Mouse (Mus musculus): ENCODE measurements around the gene Harbi1.
A peak's percentile ranks its signal among the peaks of the same experiment; 100 is the strongest.

The Harbi1 gene

DNA sequence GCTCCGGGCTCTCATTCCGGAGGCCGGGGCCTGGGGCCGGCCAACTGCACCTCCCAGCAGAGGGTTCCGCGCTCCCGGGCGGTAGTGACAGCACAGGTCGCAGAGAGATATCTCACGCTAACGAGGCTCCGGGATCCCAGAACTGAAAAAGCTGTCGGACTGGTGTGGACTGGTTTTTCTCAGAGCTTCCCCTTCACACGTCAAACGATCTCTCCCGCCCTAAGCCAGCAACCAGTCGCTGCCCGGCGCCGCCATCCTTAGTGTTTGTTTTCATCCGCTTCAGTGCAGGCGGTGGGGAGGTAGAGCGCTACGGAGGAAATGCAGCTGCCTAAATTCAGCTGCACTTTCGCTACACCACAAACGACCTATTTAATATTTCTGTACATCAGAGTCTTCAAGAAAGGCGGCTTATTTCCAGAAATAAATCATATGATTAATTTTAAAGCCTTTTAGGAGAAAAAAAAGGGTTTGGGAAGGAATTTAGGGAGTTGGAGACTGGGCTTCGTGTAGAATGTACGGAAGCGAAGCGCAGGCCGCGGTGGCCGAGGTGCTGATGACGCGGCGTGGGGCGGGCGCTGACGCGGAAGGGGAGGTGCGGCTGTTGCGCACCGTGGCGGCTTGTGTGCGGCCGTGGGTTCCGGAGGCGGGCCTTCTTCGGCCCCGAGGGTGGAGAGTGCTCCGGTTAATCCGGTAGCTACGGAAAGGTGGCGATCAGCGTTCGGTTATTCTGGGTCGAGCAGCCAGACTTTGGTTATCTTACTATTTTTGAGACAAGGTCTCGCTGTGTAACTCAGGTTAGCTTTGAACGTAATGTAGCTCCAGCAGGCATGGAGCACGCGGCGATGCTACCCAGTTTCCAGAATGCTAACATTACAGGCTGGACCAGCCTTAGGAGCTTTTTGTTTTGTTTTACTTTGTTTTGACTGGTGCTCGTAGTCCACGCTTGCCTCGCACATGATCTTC is at the start of gene Harbi1, which contains the start of gene Atg13:
Gene Harbi1 (plus strand): TSS at position 581 of the 963 bp plus-strand sequence.
Gene Atg13 (minus strand): TSS at position 305 of the 963 bp plus-strand sequence.
- DNase-seq (ENCODE audit: extremely low spot score), result peak; percentile 93

DNA sequence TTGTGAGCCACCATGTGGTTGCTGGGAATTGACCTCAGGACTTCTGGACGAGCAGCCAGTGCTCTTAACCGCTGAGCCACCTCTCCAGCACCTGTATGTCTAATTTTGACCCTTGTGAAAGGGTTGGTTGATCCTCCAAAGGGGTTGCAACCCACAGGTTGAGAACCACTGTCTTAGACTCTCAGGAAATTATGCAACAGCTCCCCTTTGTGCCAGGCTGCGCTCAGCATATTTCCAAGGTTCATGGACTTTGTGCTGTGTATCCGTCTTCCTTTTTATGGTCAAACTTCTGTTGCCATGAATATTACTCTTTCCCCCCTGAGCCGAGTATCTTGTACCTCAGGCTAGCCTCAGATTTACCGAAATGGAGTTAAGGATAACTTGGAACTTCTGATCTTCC is 49.7 kb upstream of the Harbi1 start:
- DNase-seq (ENCODE audit: extremely low spot score), result no peak

DNA sequence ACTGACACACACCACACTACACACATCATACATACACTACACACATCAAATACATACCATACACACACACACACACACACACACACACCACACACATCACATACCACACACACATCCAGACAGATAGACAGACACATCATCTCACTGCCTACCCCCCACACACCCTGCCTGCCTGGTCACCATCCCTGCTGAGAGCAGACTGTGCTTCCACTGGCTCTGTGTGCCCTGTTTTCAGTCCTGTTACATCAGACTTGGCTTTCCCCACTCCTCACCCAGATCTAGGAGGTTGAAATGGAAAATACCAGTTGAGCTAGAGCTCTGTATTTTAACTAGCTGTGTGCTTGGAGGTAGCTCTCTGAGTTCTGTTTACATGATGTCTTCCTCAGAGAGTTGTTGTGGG is 45.9 kb upstream of the Harbi1 start:
- DNase-seq (ENCODE audit: extremely low spot score), result no peak

DNA sequence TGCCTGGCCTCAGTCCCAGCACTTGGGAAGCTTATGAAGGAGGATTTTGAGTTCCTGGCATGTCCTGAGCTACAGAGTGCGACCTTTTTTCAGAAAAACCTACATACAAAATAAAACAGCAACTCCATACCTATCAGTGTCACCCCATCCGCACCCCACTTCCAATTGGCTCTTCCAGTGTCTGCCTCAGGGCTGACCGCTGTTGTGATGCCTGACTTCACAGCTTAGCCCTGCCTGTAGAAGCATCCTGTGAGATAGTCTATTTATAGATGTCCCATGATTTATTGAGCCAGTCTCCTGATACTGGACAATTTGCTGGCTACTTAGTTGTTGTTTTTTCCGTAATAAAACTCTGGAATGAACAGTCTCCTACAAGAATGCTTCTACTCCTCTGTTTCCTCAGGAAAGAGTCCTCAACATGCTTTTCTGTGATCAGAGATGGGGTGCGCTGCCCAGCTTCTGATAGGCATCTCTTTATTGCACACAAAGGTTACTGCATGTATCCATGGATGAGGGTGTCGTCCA is 44.2 kb upstream of the Harbi1 start:
- no peak for DNase-seq (ENCODE audit: extremely low spot score)

DNA sequence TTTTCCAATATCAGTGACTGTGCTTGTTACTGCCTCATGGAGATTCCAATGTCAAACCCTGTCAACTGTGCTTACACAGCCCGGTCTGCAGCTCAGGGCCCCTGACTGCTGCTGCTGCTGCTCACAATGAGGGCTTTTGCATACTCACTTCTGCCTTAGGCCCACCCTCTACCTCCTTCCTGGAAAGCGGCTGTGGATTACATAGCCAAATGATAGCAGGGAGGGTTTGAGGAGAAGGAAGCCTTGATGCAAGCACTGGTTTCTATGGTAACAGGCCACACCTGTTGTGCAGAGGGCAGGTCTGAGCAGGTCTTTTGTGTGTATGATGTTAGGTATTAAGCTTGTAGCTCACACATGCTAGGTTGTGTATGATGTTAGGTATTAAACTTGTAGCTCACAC is 42.9 kb upstream of the Harbi1 start:
- no peak for DNase-seq (ENCODE audit: extremely low spot score)

DNA sequence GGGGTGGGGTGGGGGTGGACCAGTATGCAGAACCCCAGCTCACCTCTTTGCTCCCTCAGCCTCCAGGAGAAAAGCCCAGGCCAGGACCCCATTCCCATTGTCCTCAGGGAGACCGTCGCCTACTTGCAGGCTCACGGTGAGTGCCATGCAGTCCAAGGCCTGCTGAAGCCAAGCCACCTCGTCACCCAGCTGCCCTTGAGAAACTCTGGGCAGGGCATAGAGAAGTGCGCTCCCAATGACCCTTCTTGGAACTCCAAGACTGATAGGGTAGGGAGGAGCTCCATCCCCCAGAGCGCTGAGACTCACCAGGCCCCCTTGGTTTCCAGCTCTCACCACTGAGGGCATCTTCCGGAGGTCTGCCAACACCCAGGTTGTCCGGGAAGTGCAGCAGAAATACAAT is 41.3 kb upstream of the Harbi1 start:
- no peak for DNase-seq (ENCODE audit: extremely low spot score)

DNA sequence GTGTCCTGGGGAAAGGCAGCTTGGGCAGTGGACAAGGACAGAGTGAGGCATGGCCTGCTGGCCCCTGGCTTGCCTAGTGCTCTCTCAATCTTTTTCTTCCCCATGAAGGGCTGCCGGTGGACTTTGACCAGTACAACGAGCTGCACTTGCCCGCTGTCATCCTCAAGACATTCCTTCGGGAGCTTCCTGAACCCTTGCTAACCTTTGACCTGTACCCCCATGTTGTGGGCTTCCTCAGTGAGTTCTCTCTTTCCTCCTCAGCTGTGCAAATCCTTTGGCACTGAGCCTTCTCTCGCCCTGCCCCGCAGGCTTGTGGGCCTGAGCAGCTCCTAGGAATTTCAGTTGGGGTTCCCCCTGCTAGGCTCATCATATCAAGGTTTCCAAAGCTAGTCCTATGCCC is 40.6 kb upstream of the Harbi1 start:
- no peak for DNase-seq (ENCODE audit: extremely low spot score)

DNA sequence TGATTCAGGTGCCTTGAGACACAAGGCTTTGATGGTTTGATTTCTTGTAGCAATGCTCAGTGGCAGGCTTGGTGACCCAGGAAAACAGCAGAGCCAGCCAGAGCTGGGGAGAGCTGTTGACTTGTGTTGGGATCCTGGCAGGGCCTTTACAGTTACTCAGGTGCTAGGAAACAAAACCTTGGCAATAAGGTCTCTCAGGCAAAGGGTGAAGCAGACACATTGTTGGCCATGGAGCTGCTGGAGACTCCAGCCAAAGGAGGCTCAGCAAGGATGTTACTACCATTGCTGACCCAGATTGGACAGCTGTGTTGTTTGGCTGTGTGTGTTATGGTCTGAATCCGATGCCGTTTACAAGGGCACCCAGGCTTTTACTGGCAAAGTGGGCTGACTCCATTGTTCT is 37.1 kb upstream of the Harbi1 start:
- DNase-seq (ENCODE audit: extremely low spot score), result no peak

DNA sequence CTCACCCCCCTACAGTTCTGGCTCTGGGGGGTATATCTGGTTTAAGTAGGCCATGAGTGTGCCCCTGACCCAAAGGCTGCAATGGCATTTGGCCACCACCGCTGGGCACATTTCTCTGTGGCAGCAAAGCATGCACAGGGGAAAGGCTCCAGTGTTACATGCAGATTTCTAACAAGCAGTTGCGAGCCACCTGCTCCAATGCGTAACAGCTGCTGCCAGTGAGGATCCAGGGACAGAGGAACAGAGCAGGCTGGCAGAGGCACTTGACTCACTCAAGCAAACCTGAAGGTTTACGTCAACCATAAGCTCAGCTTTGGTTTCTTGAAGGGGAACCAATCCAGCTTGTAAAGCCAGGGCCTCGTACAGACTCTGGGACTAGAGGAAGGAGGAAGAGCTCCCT is 35.8 kb upstream of the Harbi1 start:
- DNase-seq (ENCODE audit: extremely low spot score), result no peak

DNA sequence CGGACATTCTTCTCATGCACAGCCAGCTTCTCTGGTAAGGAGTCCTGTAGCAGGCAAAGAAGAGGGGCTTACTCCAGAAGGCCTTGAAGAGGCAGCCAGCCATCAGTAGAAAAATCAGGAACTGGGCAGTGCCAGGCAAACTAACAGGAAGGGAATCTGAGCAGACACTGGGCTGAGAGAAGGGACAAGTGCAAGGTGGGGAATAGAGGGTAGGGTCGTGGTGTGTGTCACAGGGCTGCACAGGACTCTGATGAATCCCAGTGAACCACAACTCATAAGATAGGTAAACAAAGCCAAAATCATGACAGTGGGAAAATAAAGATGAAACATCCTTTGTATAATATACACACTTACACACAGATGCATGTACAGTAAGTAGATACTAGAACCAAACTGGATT is 34.2 kb upstream of the Harbi1 start:
- no peak for DNase-seq (ENCODE audit: extremely low spot score)

DNA sequence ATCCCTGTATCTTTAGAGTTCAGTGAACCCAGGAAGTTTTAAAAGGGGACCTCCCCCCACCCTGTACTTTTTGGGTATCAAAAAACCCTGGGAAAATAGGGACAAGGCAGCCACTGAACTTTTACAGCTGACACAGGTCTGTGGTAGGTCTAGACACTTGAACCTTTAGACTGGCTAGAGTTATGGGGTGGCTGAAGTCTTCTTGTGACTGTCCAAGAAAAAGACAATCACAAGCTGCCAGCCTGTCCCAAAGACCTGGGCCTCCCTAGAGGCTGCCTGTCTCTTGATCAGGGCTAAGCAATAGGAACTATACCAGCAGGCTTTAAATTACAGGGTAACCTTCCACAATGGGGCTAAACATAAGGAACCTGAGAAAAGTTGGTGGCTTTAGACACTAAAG is 33.7 kb upstream of the Harbi1 start:
- no peak for DNase-seq (ENCODE audit: extremely low spot score)

DNA sequence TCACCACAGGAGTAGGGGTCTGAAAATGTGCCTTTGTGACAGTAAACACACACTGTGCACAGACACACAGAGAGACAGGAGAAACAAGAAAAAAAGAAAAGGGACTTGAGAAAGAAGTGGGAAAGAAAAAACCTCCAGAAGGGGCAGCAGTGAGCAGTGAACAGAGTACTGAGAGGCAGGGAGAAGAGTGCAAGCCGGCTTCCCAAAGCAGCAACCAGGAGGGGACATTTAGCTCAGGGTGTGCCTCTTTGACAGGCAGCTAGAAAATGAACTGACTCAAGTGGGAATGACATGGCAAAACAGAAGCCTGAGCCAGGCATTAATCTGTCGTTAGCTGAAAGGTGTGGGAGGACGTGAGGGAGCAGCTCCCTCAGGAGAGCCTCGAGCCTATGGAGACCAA is 27.8 kb upstream of the Harbi1 start:
- DNase-seq (ENCODE audit: extremely low spot score), result peak; percentile 41

DNA sequence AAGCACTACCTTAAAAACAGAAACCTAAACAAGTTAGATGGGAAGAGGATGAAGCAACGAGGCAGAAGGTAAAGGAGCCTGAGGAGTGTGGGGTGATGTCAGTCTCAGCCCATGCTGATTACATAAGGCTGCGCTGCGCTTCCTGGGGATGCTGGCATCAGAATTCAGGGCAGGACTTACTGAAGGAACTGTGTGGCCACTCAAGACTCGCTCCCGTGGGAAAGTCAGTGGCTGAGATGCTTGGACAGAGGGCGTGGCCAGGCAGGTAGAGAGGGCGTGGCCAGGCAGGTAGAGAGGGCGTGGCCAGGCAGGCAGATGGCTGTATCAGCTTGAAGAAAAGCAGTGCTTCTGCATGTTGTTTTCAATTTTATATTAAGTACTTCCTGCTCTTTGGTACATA is 26.7 kb upstream of the Harbi1 start:
- no peak for DNase-seq (ENCODE audit: extremely low spot score)

DNA sequence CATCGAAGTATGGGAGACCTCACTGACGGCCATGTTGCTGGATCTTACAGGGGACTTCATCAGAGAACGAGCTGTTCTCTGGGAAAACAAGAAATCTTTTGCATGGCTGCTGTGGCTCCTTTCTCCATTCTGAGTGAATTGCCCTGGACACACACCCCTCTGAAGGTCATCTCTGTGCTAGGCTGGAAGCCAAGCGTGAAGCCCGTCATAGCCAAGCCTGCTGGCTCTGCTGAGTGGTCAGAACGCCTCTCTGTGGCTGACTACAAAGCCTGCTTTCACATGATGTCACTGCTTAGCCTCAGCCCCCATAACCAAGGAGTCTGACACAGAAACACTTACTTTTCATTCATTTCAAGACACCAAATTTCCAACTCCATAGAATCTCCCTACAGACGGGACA is 21.2 kb upstream of the Harbi1 start:
- no peak for DNase-seq (ENCODE audit: extremely low spot score)

DNA sequence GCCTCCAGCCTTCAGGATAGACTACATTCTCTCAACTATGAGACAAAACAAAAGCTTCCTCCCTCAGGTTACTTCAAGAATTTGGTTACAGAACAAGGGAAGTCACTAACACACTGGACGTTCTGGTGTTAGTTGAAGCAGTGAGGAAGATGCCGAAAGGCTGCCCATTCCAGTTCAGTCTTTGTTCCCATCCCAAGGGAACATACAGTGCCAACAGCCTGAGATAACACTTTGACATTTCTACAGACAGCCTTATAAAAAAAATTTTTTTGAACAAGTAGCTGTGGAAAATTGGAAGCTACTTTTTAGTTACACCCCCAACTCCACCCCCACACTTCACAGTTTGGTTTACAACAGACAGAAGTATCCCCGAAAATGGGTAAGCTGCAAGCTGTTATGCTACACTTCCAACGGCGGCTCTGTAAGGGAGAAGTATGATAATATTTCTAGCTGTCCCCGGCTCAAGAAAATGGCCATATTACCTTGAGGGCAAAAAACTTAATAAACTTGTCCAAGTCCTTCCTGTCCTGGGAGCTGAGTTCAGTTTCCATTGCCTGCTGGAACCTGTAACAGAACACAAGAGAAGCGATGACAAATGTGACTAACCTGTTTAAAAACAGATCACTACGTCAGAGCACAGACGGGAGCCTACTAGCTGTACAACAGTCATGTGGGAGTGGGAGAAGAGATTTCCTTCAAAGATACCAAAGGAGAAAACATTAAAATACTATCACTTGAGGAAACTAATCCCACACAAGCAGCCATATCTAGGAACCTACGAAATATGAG is 15.0 kb upstream of the Harbi1 start:
- no peak for DNase-seq (ENCODE audit: extremely low spot score)

DNA sequence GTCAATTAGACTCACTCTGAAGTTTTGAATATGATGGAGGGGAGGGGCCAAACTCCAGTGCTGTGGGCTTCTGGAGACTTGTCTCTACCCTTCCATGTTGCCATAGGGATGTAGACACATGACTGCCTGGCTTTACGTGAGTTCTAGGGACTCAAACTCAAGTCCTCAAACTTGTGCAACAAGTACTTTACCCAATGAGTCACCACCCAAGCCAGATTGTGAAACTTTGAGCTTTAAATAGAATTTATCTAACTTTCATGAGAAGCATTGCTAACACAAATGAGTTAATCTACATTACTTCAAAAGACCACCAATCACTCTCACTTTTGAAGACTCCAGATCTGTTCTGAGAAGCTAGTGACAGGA is 14.4 kb upstream of the Harbi1 start:
- no peak for DNase-seq (ENCODE audit: extremely low spot score)

DNA sequence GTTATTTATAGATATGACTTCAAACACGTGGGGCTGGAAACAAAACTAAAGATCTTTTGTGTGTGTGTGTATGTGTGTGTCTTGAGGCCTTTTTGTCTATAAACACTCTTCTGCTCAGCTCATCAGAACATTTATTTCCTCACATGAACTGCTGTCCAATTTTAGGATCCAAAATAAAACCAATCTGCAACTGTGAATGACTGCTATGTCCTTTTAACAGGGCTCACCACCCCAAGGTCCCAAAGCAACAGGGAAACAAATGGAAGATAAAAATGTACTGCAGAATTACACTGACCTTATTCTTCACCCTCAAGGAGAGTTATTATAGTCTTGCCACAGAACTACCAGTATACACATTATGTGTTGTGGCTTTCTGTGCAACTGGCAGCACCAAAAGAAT is 11.4 kb upstream of the Harbi1 start:
- no peak for DNase-seq (ENCODE audit: extremely low spot score)

DNA sequence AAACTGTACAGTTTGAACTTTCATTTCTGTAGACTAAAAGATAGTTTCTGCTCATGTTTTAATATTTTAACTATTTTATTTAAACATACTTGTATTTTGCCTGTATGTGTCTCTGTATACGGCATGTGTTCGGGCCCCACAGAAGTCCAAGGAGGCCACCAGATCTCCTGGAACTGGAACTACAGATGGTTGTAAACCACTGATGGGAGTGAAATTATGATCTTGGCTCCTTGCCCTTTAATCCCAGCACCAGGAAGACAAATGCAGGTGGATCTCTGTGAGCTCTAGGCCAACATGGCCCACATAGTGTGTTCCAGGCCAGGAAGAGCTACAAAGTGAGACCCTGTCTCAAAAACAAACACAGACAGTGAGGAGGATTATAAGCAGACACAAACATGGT is 9.3 kb upstream of the Harbi1 start:
- DNase-seq (ENCODE audit: extremely low spot score), result no peak

DNA sequence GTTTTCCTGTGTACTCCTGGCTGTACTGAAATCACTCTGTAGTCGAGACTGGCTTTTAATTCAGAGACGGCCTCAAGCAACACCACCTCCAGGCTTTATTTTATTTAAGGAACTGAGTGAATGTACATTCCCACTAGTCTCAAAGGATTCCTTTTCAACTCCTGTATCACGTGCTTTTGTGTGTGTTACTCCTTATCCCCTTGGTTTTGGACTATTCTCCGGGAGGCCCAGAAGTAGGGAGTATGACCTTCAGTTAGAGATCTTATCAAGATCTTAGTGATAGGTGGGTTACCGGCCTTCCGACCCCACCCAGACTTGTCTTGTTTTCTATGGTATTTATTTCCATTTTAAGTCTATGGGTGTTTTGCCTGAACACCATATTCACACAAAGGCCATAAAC is 4.9 kb upstream of the Harbi1 start:
- DNase-seq (ENCODE audit: extremely low spot score), result no peak

DNA sequence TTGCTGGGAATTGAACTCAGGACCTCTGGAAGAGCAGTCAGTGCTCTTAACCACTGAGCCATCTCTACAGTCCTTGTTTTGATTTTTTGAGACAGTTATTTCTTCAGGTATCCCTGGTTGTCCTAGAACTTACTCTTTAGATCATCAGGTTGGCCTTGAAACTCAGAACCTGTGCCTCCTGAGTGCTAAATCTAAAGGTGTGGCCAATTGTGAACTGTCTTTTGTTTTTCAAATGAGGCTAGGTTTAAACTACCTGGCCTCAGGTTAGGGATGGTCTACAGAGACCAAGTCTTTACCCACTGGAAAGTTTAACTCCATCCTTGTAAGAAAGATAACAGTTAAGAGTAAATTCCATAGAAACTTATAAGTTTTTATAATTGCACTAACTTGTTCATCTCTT is 4.2 kb upstream of the Harbi1 start:
- no peak for DNase-seq (ENCODE audit: extremely low spot score)

DNA sequence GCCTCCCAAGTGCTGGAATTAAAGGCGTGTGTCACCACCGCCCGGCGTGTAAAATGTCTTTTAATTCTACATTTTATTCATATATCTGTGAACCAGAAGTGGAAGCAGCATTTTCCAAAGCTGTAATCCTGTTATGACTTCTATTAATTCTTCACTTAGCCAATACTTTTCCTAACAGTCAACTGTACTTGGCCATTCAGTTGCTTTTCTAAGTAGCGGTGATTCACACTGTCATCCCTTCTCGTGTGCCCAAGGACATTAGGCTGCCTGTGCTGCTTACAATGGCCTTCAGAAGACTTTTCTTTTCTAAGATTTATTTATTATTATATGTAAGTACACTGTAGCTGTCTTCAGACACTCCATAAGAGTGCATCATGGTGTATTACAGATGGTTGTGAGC is 2.3 kb upstream of the Harbi1 start:
- no peak for DNase-seq (ENCODE audit: extremely low spot score)

DNA sequence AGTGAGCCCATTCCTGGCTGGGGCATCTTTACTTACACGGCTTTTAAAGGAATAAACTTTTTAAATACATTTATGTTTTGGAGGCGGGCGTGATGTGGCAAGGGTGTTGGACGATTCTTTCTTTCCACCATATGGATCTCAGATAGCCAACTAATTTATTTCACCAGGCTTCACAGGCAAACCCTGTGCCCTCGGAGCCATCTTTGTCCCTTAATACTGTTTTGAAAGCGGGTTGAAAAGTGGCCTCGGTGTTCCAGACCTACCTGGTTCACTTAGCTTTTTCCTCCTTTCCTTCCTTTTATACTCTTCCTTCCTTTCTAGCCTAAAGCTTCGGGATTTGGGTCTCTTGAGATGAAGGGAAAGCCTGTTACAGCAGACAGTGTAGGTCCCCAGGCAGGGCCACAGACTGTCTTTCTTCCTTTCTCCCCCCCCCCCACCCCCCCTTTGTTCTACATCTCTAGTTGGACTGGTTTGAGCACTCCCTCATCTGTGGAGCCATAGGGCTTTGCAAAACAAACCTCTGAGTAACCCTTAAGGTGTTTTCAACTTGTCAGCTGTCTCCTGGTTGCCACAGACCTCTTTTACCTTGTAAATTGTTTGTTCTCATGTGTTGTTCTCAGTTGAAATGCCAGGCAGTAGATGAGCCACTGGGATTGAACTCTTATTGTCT is 739 bp downstream of the Harbi1 start:
- peak; percentile 5 for DNase-seq (ENCODE audit: extremely low spot score)

Data from embryo, embryonic 9.5 days (tissue).